Mouse (Mus musculus) monocyte, adult 5-6 weeks (primary cell): ENCODE results near the gene Fam50a. TPM values are rescaled to one million over a fixed set of nuclear protein-coding genes. Genes with fewer than 3 reads are reported as not detected.

ENCODE experiments used
- ATAC-seq: fragments of 153-309, 156-312 bp; replicated peaks from 2 replicates; pipeline ENCODE4 v1.8.0; 2017; ENCODE audit warnings: mild to moderate bottlenecking; ENCODE audit not compliant: low TSS enrichment, insufficient number of reproducible peaks, severe bottlenecking, poor library complexity, low FRiP score
- total RNA-seq: library from RNA; stranded (forward); fragments of 200-1000, 200-491, 200-594 nt; gene quantifications from 3 replicates; pipeline ENCODE4 v1.2.3, GENCODE M21; 2017

Fam50a gene
- 83.1 to 120 TPM (median 87.7 TPM) in 3 replicates for total RNA-seq

GRCm38 (mm10) chrX:74312540-74313464 is at the start of gene Fam50a:
TSS of gene Fam50a (plus strand) at chrX:74313033.
- ATAC-seq: peak; percentile 99

- peak; percentile 33; the same call in 1 of the 2 replicates for ATAC-seq
Measured at GRCm38 (mm10) chrX:74269736-74270061, 43.1 kb upstream of the Fam50a start.

DNA sequence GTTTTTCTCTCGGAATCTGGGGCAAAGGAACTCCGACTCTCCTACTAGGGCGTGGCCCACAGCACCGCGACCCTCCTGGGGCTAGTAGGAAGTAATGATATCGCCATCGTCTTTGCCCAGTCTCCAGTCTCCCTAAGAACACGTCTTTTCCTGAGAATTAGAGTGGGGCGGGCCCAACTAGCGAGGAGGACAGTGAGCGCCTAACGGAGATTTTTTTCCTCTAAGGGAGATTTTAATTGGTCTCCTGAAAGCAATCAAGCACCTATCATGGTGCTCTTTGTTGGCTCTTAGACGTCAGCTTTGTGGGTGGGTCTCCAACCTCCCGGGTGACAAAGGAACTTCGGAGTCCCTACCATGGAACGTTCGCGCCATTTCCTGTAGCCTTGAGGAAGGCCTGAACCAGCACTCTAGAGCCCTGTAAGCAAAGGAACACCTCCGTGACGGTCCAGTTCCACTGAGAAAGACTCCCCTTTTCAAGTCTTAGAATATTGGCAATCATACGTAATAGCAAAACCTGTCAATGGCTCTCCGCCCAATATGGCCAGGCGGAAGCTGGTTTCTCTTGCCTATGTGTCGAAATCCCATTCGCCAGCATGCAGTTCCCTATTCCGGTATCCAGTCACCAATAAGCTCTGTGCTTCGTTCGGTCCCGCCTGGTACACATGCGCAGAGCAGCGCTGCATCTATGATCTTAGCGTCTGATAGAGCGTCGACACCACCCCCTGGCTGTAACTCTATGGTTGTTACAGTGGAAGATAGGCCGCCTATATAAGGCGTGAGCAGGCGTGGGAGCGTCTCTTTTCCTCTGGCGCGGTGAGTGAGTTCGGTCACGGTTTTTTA is 42.6 kb upstream of the Fam50a start, which contains the start of gene Rpl10:
Rpl10 (plus strand) TSS at position 751 of the 840 bp plus-strand sequence.
- ATAC-seq: peak; percentile 92

DNA sequence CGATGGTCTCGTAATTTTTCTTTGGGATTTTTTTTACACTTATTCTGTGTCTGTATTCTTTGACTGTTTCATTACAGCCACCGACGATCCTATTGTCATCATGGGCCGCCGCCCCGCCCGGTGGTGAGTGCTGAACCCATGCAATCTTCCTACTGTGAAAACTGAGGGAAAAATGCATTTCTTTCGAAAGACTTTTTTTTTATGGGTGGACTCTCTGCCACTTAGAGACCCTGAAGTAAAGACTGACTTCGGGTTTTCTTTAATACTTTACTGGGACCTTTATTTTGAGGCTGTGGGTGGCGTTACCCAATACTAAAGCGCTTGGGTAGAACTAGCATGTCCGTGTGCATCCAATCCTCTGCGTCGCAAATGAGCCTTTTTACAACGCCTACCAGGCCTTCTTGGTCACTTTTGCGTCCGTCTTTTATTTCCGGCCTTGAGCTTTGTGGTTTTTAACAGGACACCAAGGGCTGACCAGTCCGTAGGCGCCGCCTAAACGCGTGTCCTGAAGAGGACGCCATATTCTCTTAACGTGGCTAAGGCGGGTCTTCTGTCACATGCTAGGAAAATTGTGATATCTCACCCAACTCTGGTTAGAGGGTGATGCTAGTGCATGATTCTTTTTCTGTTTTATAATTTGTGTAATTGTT is 41.8 kb upstream of the Fam50a start:
- ATAC-seq: peak; percentile 19; the same call in 1 of the 2 replicates

DNA sequence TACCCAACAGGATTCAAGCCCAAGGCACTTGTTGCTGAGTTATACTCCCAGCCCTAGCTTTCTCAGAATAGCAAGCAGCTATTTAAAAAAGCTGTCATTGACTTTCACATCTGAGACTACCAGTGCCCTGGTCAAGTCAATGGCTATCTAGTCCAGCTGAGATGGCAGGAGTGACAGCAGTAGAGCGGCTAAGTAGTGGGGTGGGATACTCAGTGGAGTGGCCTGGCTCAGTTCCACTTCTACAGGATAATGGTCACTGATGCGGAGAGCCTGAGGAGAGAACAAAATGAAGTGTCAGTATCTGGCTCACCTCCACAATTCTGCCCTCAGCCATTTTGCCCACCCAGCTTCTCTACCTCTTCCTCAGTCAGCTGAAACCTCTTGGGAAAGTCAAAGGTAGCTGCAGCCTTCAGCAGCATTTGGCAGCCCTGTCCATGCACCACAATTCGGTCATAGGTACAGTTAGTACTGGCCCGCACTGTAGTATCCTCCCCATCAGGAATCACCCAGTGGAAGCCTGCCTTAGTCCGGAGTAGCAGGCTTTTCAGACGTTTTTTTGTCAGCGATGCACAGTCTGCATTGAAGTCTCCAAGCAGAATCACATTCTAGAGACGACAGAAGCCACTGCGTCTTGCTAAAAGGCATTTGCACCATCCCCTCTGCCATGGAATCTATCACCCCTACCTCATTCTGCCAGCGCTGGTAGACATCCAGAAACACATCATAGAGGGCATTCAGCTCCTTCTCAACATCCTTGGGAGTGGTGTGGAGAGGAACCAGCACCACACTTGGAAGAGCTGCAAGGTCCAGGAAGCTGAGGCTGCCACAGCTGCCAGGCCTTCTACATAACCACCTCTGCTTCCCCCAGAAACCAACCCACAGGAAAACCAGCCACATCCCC is 39.2 kb upstream of the Fam50a start:
- ATAC-seq: no peak

DNA sequence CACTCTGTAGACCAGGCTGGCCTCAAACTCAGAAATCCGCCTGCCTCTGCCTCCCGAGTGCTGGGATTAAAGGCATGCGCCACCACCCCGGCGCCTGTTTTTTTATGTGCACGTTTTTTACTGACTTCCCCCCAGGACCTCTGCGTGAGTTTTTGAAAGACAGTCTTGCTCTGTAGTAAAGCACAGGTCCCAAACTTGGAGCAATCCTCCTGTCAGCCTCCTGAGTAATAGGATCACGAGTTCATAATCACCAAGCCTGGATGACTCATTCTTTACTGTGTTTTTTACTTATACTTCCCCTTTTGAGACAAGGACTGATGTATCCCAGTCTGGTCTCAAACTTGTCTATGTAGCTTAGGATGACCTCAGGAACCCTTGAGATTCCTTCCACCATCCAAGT is 34.9 kb upstream of the Fam50a start:
- ATAC-seq: peak; percentile 65

GRCm38 (mm10) chrX:74281041-74281731 is 31.6 kb upstream of the Fam50a start:
- ATAC-seq: no peak

DNA sequence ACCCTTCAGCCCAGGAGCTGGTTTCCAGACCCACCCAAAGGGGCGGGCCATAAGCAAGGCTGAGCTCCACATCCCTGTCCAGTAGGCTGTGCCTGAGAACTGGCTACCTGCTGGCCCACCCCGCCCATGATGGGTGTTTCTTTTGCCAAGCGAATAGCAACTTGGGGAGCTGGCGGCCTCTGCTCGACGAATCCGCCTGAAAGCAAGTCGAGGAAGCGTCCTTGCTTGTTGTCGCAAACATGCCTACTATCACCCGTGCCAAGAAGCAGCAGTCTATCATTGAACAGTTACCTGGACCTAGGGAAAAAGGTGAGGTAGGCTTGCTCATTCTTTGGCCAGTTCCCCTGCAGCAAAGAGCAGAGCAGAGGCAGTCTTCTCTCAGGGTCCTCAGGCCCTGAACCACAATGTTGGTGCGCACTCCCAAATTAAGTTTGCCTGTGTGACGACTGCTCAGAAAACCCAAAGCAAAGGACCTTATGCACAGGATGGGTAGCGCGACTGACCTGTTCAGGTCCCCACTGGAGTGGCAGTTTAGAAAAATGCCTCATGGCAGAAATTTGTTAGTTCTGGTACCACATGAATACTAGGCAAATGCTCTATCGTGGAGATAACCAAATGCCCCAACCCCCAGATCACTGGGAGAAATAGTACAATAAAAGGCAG is 31.0 kb upstream of the Fam50a start, which contains the start of the genes Taz and Dnase1l1:
Taz (plus strand) TSS at position 181 of the 663 bp plus-strand sequence.
Dnase1l1 (minus strand) TSS at position 606 of the 663 bp plus-strand sequence.
- peak; percentile 75 for ATAC-seq

- ATAC-seq: peak; percentile 89
Measured at GRCm38 (mm10) chrX:74282395-74283091, 30.3 kb upstream of the Fam50a start.

GRCm38 (mm10) chrX:74283092-74283437 is 29.8 kb upstream of the Fam50a start:
- no peak for ATAC-seq

GRCm38 (mm10) chrX:74293431-74293830 is 19.4 kb upstream of the Fam50a start:
- no peak for ATAC-seq

DNA sequence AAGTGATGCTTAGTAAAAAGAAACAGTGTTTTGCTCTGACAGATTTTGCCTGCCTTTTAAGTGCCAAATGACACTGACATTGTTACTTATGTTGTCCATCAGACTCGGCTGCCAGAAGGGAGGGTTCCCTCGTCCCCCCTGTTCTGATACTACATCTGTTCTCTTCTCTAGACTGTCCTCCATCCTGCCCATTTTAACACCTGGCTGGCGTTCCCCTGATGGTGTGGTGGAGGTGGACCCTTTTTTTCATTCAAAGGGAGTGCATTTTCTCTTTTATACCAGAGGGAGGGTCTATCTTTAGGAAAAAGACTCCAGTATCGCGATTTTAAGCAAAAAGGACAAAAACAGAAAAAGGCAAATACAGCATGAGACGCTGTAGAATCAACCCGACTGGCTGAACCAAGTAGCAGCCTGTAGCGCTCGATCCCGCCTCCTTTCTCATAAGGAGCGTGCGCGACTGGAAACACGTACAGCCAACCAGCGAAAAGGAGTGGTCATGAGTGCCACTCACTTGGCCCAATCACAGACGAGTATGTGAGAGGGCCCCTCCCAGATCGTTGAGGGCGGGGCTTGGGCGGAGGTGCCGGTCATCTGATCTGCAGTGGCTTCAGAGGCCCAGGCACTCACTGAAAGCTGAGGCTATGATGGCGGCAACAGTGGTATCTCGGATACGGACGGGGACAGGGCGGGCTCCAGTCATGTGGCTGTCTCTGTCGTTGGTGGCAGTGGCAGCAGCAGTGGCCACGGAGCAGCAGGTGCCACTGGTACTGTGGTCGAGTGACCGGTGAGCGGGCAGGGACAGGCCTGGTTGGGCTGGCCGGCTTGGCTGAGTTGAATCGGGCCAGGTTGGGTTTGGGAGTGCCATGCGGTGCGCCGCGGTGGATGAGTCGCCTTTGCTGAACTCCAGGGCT is 16.0 kb upstream of the Fam50a start, which contains the start of gene Atp6ap1:
Atp6ap1 (plus strand) TSS at position 560 of the 911 bp plus-strand sequence.
- ATAC-seq: peak; percentile 99

GRCm38 (mm10) chrX:74298348-74298747 is 14.5 kb upstream of the Fam50a start:
- no peak for ATAC-seq

DNA sequence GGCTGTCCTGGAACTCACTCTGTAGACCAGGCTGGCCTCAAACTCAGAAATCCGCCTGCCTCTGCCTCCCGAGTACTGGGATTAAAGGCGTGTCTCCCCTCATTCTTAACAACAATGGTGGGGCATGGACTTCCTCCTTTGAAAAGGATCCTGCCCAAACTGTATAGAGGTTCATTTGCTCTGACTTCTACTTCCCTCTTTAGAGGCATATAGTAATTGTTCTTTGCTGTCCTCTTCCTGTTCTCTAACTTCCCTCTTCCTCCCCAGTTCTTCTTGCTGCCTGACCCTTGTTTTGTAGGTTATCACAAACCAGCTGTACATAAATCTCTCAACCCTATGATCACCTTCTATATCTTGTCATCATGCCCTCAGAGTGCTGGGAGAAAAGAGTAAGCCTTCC is 13.1 kb upstream of the Fam50a start:
- peak; percentile 61 for ATAC-seq
